Mouse (Mus musculus): ENCODE results near the gene Ror1. TPM values are rescaled to one million over a fixed set of nuclear protein-coding genes. Genes with fewer than 3 reads are reported as not detected.

Gene Ror1
- total RNA-seq, 2 experiments from 2014 or later: 6.1 to 7.0 TPM

GRCm38 (mm10) chr4:100263917-100264316 is 168.3 kb downstream of the Ror1 start:
- no peak for TF ChIP-seq CTCF (conservative IDR thresholded peaks at IDR 0.05)
- Histone ChIP-seq H3K27ac (no peak overlapping the region), H3K4me3 (no peak overlapping the region)
- DNase-seq (ENCODE audit: low spot score in 2 of 2): no peak

DNA sequence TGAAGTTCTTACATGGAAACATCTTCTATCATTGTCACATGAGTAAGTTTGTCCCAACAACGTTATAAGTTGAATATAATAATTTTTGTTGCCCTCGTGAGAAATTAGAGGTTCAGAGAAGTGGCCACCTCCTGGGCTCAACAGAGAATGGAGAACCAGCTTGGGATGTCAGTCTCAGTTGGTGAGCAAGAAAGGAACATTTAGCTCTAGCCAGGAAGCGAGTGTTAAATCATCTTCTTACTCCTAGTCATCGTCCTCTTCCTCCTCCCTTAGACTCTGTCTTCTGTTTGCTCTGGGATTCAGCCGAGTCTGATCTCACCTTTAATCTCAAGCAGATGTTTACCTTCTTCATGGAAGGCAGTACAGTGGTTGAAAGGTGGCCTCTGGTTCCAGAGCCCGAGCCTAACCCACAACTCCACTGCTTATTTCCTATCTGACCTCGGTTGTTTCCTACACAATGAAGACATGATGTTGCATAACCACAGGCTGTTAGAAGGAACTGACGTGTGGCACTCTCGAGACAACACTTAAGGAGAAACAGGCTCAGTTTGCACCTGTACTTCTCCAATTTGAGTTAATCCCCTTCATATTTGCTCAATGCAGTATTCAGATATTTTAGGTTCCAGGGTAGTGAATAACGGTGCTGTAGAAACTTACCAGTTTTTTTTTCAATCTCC is 175.6 kb downstream of the Ror1 start:
- Histone ChIP-seq H3K27ac (no peak overlapping the region), H3K4me3 (no peak overlapping the region)
- no peak for DNase-seq (ENCODE audit: low spot score in 2 of 2)
- no peak for TF ChIP-seq CTCF (conservative IDR thresholded peaks at IDR 0.05)

GRCm38 (mm10) chr4:100271736-100272127 is 176.1 kb downstream of the Ror1 start:
- TF ChIP-seq CTCF (conservative IDR thresholded peaks at IDR 0.05): no peak
- no peak for DNase-seq (ENCODE audit: low spot score in 2 of 2)
- no peak overlapping the region for H3K4me3 ChIP-seq
- no peak overlapping the region for H3K27ac ChIP-seq

- H3K4me3 ChIP-seq: no peak overlapping the region
- DNase-seq (ENCODE audit: low spot score in 2 of 2): no peak
Measured at GRCm38 (mm10) chr4:100273356-100273755, 177.8 kb downstream of the Ror1 start.

GRCm38 (mm10) chr4:100273807-100274480 is 178.4 kb downstream of the Ror1 start:
- Histone ChIP-seq H3K27ac (no peak overlapping the region), H3K4me3 (no peak overlapping the region)
- no peak for TF ChIP-seq CTCF (conservative IDR thresholded peaks at IDR 0.05)
- DNase-seq (ENCODE audit: low spot score in 2 of 2): no peak

More at GRCm38 (mm10) chr4:100273356-100273755, 177.8 kb downstream of the Ror1 start:
- no peak for TF ChIP-seq CTCF (conservative IDR thresholded peaks at IDR 0.05)
- no peak overlapping the region for H3K27ac ChIP-seq

- Histone ChIP-seq H3K27ac (peak overlapping the region; percentile 52; the same call in 1 of the 2 replicates), H3K4me3 (no peak overlapping the region)
- TF ChIP-seq CTCF (conservative IDR thresholded peaks at IDR 0.05): no peak
- DNase-seq (ENCODE audit: low spot score in 2 of 2): no peak
Measured at GRCm38 (mm10) chr4:100276482-100276881, 180.9 kb downstream of the Ror1 start.

DNA sequence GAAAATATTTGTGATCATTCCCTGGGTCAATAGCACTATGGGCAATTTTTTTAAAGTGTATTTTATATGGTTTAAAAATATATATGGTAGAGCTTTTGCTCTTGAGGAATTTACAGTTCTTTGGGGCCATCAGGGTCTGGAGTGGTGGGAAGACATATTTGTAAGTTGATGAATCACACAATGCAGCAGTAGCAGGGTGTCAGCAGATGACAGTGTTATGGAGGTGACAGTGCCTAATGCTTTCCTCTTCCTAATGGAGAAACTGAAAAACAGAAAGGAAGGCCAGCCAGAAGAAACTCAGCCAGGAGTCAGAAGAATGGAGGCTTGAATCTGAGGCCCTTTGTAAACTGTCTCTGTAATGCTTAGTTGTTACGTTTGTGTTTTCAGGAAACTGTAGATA is 181.4 kb downstream of the Ror1 start:
- no peak overlapping the region for H3K4me3 ChIP-seq
- H3K27ac ChIP-seq: 0 out of 2 replicates have a peak overlapping the region, but pooled peaks have one; percentile 52
- no peak for TF ChIP-seq CTCF (conservative IDR thresholded peaks at IDR 0.05)
- DNase-seq (ENCODE audit: low spot score in 2 of 2): no peak

DNA sequence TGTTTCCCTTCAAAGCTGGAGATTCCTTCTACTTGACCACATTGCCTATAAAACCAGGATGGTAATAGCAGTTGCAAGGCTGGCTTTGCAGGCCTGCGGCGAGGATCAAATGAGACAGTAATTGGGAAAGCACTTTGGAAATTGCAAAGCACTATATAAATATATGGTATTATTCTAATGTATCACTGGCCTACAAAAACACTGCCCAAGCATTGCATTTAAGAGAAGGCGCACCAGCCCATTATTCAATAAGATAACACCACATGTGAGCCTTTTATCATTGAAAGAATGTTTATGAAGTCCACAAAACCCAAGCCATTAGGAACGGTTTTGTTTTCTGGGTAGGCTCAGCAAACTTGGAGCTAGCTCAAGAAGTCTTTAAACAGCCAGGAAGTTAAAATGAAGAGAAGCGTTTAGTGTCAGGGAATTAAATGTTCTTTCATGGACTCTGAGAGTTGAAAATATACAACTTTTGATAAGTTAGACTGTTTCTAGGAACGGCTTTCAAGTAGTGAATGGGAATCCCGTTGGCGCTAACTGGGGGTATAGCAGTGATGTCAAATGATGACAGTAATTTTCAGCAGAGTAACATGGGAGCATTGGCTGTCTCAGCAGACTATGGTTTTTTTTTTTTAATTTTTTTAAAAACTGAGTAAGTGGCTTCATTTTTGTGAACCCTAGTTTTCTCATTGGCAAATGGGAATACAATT is 187.7 kb downstream of the Ror1 start:
- H3K4me3 ChIP-seq: no peak overlapping the region
- no peak for TF ChIP-seq CTCF (conservative IDR thresholded peaks at IDR 0.05)
- no peak overlapping the region for H3K27ac ChIP-seq
- DNase-seq (ENCODE audit: low spot score in 2 of 2): no peak

DNA sequence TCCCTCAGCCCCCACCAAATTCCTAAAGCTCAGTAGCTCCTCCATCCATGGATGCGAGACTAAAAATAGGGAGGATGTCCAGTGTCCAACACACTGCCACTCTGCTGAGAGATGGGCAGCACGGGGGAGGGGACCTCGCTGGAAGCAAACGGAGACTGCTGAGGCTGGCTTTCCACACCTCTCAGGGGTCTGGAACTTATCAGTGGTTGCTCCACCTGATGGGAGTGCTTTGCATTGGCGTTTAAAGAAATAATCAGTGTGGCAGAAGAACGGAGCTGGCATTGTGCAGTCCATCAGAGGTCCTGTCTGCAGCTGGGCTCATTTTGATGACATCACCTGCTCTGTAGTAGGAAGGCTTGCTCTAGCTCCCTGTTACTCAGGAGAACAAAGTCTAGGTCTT is 188.9 kb downstream of the Ror1 start:
- no peak for TF ChIP-seq CTCF (conservative IDR thresholded peaks at IDR 0.05)
- H3K4me3 ChIP-seq: no peak overlapping the region
- H3K27ac ChIP-seq: no peak overlapping the region
- DNase-seq (ENCODE audit: low spot score in 2 of 2): no peak

GRCm38 (mm10) chr4:100286111-100286541 is 190.5 kb downstream of the Ror1 start:
- no peak for DNase-seq (ENCODE audit: low spot score in 2 of 2)

GRCm38 (mm10) chr4:100286800-100287199 is 191.2 kb downstream of the Ror1 start:
- Histone ChIP-seq H3K27ac (no peak overlapping the region), H3K4me3 (no peak overlapping the region)
- DNase-seq (ENCODE audit: low spot score in 2 of 2): no peak
- TF ChIP-seq CTCF (conservative IDR thresholded peaks at IDR 0.05): no peak

More at GRCm38 (mm10) chr4:100286111-100286541, 190.5 kb downstream of the Ror1 start:
- no peak for TF ChIP-seq CTCF (conservative IDR thresholded peaks at IDR 0.05)
- Histone ChIP-seq H3K27ac (no peak overlapping the region), H3K4me3 (no peak overlapping the region)

GRCm38 (mm10) chr4:100287829-100288228 is 192.2 kb downstream of the Ror1 start:
- no peak overlapping the region for H3K27ac ChIP-seq
- no peak for TF ChIP-seq CTCF (conservative IDR thresholded peaks at IDR 0.05)
- DNase-seq (ENCODE audit: low spot score in 2 of 2): no peak
- H3K4me3 ChIP-seq: no peak overlapping the region

DNA sequence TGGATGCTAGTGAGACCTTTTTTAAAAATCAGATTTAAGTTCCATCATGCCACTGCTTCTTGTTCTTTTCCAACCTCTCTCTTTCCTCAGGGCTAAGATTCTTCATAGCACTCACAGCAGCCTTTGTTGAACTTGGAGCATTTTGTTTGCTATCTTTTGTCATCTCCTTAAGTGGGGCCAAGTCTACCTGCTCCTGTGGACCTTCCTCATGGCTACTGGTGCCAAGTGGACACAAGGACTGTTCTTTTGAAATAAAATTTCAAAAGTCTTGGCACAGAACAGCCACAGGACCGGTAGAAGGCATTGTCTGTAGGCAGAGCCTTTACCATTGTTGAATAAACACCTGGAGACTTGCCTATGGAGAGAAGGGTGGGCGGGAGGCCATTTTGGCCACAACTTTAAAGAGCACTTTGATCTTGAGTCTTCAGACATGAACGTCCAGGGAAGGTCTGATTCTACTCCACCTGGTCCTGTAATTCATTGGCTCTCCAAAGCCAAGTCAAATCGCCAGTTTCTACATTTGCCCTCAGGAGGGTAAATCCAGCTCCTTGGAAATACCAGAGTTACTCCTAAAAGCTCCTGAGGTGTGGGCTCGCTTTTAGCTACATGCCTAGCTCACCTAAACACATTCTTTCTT is 195.5 kb downstream of the Ror1 start:
- DNase-seq (ENCODE audit: low spot score in 2 of 2): no peak
- Histone ChIP-seq H3K27ac (no peak overlapping the region), H3K4me3 (no peak overlapping the region)
- no peak for TF ChIP-seq CTCF (conservative IDR thresholded peaks at IDR 0.05)

All from layer of hippocampus, adult 2 months (tissue).